Mouse (Mus musculus): ENCODE results near the gene Ms4a3. TPM values are rescaled to one million over a fixed set of nuclear protein-coding genes. Genes with fewer than 3 reads are reported as not detected.

Gene Ms4a3
- total RNA-seq, 1 experiment = not detected

GRCm38 (mm10) chr19:11625231-11625630 lies 15.4 kb downstream of the Ms4a3 start:
- no peak overlapping the region for H3K9ac ChIP-seq (ENCODE audit: insufficient read depth, low read depth, low read length, poor library complexity, severe bottlenecking)
- in situ Hi-C loops (cut with MboI; ENCODE audit: low sequenced_read_pairs in 2 of 2, unreplicated experiment in 2 of 2) = no loop called here
- H3K4me1 ChIP-seq (ENCODE audit: control insufficient read depth in 2 of 2, insufficient read depth in 2 of 2, low read length in 2 of 2, poor library complexity in 1 of 2) = no peaks in the 10 kb centered on the region
- H3K9me3 ChIP-seq (ENCODE audit: control insufficient read depth, insufficient read depth, low read depth, low read length) = no peaks in the 10 kb centered on the region
- TF ChIP-seq HCFC1 (IDR thresholded peaks at IDR 0.05; ENCODE audit: borderline replicate concordance, insufficient read depth, low read length) (no peak), MAFK (IDR thresholded peaks at IDR 0.05; ENCODE audit: insufficient read depth, low read depth, low read length) (no peak), ZNF384 (IDR thresholded peaks at IDR 0.05; ENCODE audit: low read depth, low read length) (no peak), CHD2 (IDR thresholded peaks at IDR 0.05; ENCODE audit: low read depth, low read length) (no peak), ZC3H11A (IDR thresholded peaks at IDR 0.05; ENCODE audit: borderline replicate concordance, low read depth, low read length) (no peak)
- no peaks in the 10 kb centered on the region for H3K36me3 ChIP-seq (ENCODE audit: control insufficient read depth, insufficient read depth, low read length, poor library complexity, severe bottlenecking)
- H3K27ac ChIP-seq (ENCODE audit: insufficient read depth, low read depth, low read length, poor library complexity, severe bottlenecking) = no peak overlapping the region
- no peak for DNase-seq (ENCODE audit: low read depth, low spot score)
- no peak overlapping the region for H3K4me3 ChIP-seq (ENCODE audit: insufficient read depth in 1 of 2, low read depth in 1 of 2, low read length in 2 of 2, poor library complexity in 1 of 2, severe bottlenecking in 1 of 2)

- TF ChIP-seq ZNF384 (IDR thresholded peaks at IDR 0.05; ENCODE audit: low read depth, low read length) = no peak
- no peak for TF ChIP-seq CHD2 (IDR thresholded peaks at IDR 0.05; ENCODE audit: low read depth, low read length)
- TF ChIP-seq HCFC1 (IDR thresholded peaks at IDR 0.05; ENCODE audit: borderline replicate concordance, insufficient read depth, low read length) = no peak
- TF ChIP-seq ZC3H11A (IDR thresholded peaks at IDR 0.05; ENCODE audit: borderline replicate concordance, low read depth, low read length) = no peak
- TF ChIP-seq MAFK (IDR thresholded peaks at IDR 0.05; ENCODE audit: insufficient read depth, low read depth, low read length) = no peak
- DNase-seq (ENCODE audit: low read depth, low spot score) = no peak
- no peaks in the 10 kb centered on the region for H3K9me3 ChIP-seq (ENCODE audit: control insufficient read depth, insufficient read depth, low read depth, low read length)
- H3K4me1 ChIP-seq (ENCODE audit: control insufficient read depth in 2 of 2, insufficient read depth in 2 of 2, low read length in 2 of 2, poor library complexity in 1 of 2) = no peaks in the 10 kb centered on the region
- in situ Hi-C loops (cut with MboI; ENCODE audit: low sequenced_read_pairs in 2 of 2, unreplicated experiment in 2 of 2) = no loop called here
- no peak overlapping the region for H3K27ac ChIP-seq (ENCODE audit: insufficient read depth, low read depth, low read length, poor library complexity, severe bottlenecking)
- no peaks in the 10 kb centered on the region for H3K36me3 ChIP-seq (ENCODE audit: control insufficient read depth, insufficient read depth, low read length, poor library complexity, severe bottlenecking)
- H3K4me3 ChIP-seq (ENCODE audit: insufficient read depth in 1 of 2, low read depth in 1 of 2, low read length in 2 of 2, poor library complexity in 1 of 2, severe bottlenecking in 1 of 2) = no peak overlapping the region
- no peak overlapping the region for H3K9ac ChIP-seq (ENCODE audit: insufficient read depth, low read depth, low read length, poor library complexity, severe bottlenecking)
These were observed 15.9 kb downstream of the Ms4a3 start for GRCm38 (mm10) chr19:11624800-11625199.

- TF ChIP-seq HCFC1 (IDR thresholded peaks at IDR 0.05; ENCODE audit: borderline replicate concordance, insufficient read depth, low read length) (no peak), ZNF384 (IDR thresholded peaks at IDR 0.05; ENCODE audit: low read depth, low read length) (no peak), CHD2 (IDR thresholded peaks at IDR 0.05; ENCODE audit: low read depth, low read length) (no peak)
- Histone ChIP-seq H3K36me3 (ENCODE audit: control insufficient read depth, insufficient read depth, low read length, poor library complexity, severe bottlenecking) (no peaks in the 10 kb centered on the region), H3K4me3 (ENCODE audit: insufficient read depth in 1 of 2, low read depth in 1 of 2, low read length in 2 of 2, poor library complexity in 1 of 2, severe bottlenecking in 1 of 2) (no peak within 1 kb of the TSS), H3K9ac (ENCODE audit: insufficient read depth, low read depth, low read length, poor library complexity, severe bottlenecking) (no peak within 1 kb of the TSS), H3K4me1 (ENCODE audit: control insufficient read depth in 2 of 2, insufficient read depth in 2 of 2, low read length in 2 of 2, poor library complexity in 1 of 2) (no peaks in the 10 kb centered on the region), H3K27ac (ENCODE audit: insufficient read depth, low read depth, low read length, poor library complexity, severe bottlenecking) (no peak within 1 kb of the TSS), H3K9me3 (ENCODE audit: control insufficient read depth, insufficient read depth, low read depth, low read length) (no peaks in the 10 kb centered on the region)
- DNase-seq (ENCODE audit: low read depth, low spot score) = no peak
- in situ Hi-C loops (cut with MboI; ENCODE audit: low sequenced_read_pairs in 2 of 2, unreplicated experiment in 2 of 2) = no loop called here
These were observed 17.1 kb downstream of the Ms4a3 start, which contains the start of gene Ms4a2 for GRCm38 (mm10) chr19:11623551-11623950. TSS of gene Ms4a2 (minus strand) at chr19:11623719.

- in situ Hi-C loops (cut with MboI; ENCODE audit: low sequenced_read_pairs in 2 of 2, unreplicated experiment in 2 of 2) = no loop called here
- H3K4me3 ChIP-seq (ENCODE audit: insufficient read depth in 1 of 2, low read depth in 1 of 2, low read length in 2 of 2, poor library complexity in 1 of 2, severe bottlenecking in 1 of 2) = no peak overlapping the region
- H3K27ac ChIP-seq (ENCODE audit: insufficient read depth, low read depth, low read length, poor library complexity, severe bottlenecking) = no peak overlapping the region
- no peak overlapping the region for H3K9ac ChIP-seq (ENCODE audit: insufficient read depth, low read depth, low read length, poor library complexity, severe bottlenecking)
- no peaks in the 10 kb centered on the region for H3K9me3 ChIP-seq (ENCODE audit: control insufficient read depth, insufficient read depth, low read depth, low read length)
- TF ChIP-seq MAFK (IDR thresholded peaks at IDR 0.05; ENCODE audit: insufficient read depth, low read depth, low read length) (no peak), CHD2 (IDR thresholded peaks at IDR 0.05; ENCODE audit: low read depth, low read length) (no peak), ZNF384 (IDR thresholded peaks at IDR 0.05; ENCODE audit: low read depth, low read length) (no peak), HCFC1 (IDR thresholded peaks at IDR 0.05; ENCODE audit: borderline replicate concordance, insufficient read depth, low read length) (no peak), ZC3H11A (IDR thresholded peaks at IDR 0.05; ENCODE audit: borderline replicate concordance, low read depth, low read length) (no peak)
- no peaks in the 10 kb centered on the region for H3K4me1 ChIP-seq (ENCODE audit: control insufficient read depth in 2 of 2, insufficient read depth in 2 of 2, low read length in 2 of 2, poor library complexity in 1 of 2)
- no peaks in the 10 kb centered on the region for H3K36me3 ChIP-seq (ENCODE audit: control insufficient read depth, insufficient read depth, low read length, poor library complexity, severe bottlenecking)
- no peak for DNase-seq (ENCODE audit: low read depth, low spot score)
These were observed 22.7 kb downstream of the Ms4a3 start for GRCm38 (mm10) chr19:11617983-11618382.

GRCm38 (mm10) chr19:11614805-11615204 lies 25.8 kb downstream of the Ms4a3 start:
- Histone ChIP-seq H3K27ac (ENCODE audit: insufficient read depth, low read depth, low read length, poor library complexity, severe bottlenecking) (no peak overlapping the region), H3K4me3 (ENCODE audit: insufficient read depth in 1 of 2, low read depth in 1 of 2, low read length in 2 of 2, poor library complexity in 1 of 2, severe bottlenecking in 1 of 2) (no peak overlapping the region), H3K36me3 (ENCODE audit: control insufficient read depth, insufficient read depth, low read length, poor library complexity, severe bottlenecking) (no peaks in the 10 kb centered on the region), H3K9me3 (ENCODE audit: control insufficient read depth, insufficient read depth, low read depth, low read length) (no peaks in the 10 kb centered on the region), H3K4me1 (ENCODE audit: control insufficient read depth in 2 of 2, insufficient read depth in 2 of 2, low read length in 2 of 2, poor library complexity in 1 of 2) (peaks cover 0 to 2% of the 10 kb centered on the region in 2 experiments; a peak in 1 of 4 replicates), H3K9ac (ENCODE audit: insufficient read depth, low read depth, low read length, poor library complexity, severe bottlenecking) (no peak overlapping the region)
- DNase-seq (ENCODE audit: low read depth, low spot score) = no peak
- in situ Hi-C loops (cut with MboI; ENCODE audit: low sequenced_read_pairs in 2 of 2, unreplicated experiment in 2 of 2) = no loop called here
- TF ChIP-seq MAFK (IDR thresholded peaks at IDR 0.05; ENCODE audit: insufficient read depth, low read depth, low read length) = no peak
- no peak for TF ChIP-seq CHD2 (IDR thresholded peaks at IDR 0.05; ENCODE audit: low read depth, low read length)
- no peak for TF ChIP-seq HCFC1 (IDR thresholded peaks at IDR 0.05; ENCODE audit: borderline replicate concordance, insufficient read depth, low read length)
- TF ChIP-seq ZNF384 (IDR thresholded peaks at IDR 0.05; ENCODE audit: low read depth, low read length) = no peak
- TF ChIP-seq ZC3H11A (IDR thresholded peaks at IDR 0.05; ENCODE audit: borderline replicate concordance, low read depth, low read length) = no peak

Data from ES-E14 (cell line).